Mouse (Mus musculus) liver, adult (tissue): ENCODE data around the gene Gm49322.
A peak's percentile ranks its signal among the peaks of the same experiment; 100 is the strongest.

Source experiments
- GATA4 ChIP-seq: IDR thresholded peaks from 2 replicates; pipeline ENCODE4 v1.6.1; 2014; ENCODE audit warnings: mild to moderate bottlenecking, low read length; ENCODE audit not compliant: insufficient replicate concordance

The Gm49322 gene

DNA sequence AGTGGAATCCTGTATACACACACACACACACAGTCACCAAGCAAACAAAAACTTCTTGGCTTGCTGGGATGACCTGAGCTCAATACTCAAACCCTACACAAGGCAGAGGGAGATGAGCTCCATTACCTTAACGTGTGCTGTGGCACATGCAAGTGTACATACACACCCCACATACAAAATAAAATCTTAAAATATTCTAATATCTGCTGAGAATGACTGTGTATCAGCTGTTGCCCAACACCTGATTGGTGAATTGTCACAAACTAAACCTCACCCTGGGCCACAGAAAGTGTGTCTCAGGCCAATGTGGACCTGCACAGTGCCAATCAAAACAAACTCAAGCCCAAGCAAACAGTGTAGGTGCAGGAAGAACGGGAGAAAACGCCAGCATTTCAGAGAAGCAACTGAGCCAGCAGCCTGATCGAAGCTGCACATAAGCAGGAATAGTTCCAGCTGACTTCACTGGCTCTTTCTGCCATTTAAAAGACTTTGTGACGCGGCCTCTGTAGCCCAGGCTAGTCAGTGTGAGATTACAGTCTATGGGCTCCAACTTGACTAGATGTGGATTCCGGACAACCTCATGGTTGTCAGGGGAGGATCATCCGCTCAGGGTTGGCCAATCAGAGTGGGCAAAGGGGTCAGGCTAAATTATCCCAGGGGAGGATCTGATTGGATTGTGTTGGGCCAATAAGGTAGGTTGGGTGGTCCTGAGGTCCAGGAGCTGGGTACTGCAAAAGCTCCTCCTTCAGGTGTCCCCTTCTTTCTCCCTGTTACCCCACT is 13.8 kb downstream of the Gm49322 start:
- TF ChIP-seq GATA4 = no peak

DNA sequence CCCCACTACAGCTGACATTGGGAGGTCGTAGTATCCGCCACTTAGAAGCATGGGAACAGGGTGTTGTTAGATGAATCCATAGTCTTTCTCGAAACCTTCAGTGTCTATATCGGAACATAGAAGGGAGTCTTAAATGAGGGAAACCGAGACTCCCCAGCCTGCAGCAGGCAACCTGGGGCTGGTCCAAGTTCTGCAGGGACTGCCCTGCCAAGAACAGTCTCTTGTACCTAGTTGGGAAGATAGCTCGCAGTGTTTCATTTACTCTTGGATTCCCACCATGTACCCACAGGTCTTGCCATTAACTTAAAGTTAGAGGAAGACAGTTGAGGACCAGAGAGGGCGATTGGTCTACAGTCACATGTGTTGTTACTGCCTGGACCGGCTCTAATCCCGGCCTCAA is 14.5 kb downstream of the Gm49322 start:
- no peak for TF ChIP-seq GATA4

DNA sequence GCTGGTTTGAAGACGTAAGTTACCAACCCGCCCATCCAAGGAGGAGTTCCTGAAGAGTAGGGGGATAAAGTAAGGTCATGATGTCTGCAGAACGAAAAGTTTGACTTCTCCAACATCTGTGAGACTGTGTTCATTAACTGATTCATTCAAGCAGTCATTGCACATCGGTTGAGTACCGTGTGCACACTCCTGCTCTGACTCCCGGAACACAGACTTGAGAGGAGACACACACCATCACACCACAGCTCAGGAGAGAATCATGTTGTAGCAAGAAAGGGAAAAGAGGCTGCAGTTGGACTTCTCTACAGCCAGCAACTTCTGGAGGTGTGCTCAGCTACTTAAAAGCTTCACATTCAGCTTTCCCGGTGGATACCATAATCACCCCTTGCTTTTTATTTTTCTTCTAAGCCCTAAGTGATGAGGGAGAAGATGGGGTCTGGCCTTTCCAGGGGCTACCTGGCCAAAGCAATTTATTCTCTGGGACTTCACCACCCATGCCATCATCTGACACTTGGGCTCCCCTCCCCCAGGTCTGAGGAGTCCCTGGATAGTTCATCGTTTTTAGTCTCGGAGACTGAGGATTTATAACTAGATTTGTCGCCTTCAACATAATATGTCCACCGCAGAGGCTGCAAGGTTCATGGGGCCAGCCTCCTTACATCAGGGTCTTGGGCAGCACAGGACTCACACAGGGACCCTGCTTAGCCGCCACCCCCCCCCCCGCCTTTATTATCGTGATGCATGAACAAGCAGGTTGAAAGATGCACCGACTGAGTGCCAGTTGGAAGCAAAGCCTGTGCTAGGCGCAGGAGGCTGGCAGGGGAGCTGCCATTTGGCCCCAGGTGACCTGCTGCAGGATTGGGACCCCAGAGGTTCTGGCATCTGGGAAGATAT is 15.2 kb downstream of the Gm49322 start:
- TF ChIP-seq GATA4 = no peak

DNA sequence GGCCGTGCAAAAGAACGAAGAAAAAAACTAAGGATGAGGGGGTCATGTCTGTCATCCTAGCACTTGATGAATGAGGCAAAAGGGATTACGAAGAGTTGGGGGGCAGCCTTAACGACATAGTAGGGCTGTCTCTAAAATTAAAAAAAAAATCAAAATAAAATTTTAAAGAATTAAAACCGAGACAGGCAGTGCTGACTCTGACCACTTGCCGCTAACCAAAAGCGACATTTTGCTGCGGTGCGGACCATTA is 15.8 kb downstream of the Gm49322 start:
- no peak for TF ChIP-seq GATA4

DNA sequence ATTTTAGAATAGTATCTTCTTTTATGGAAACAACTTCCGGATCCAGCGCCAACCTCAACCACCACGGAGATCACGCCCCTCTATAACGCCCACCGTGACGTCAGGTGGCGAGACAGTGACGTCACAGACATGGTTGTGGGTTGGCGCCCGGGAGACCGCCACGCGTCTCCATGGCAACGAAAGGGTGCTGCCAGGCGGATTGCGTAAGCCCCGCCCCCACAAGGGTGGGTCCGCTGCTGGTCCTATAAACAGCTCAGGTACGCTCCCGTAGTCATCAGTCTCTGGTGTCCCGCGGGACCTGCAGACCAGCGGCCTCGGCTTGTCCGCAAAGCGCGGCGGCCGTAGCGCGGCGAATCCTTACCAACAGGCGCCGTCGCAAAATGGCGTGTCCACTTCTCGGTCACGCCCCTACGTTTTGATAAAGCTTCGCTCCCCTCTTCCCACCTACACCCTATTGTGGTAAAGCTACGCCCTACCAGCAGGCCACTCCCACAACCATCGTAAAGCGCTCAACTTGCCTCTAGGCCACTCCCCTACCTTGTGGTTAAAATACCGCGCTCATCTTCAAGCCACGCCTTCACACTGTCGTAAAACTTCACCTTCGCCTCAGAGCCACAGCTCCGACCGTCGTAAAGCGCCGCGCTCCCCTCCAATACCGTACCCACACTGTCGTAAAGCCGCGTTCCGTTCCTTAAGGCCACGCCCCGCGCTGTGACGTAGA is 16.3 kb downstream of the Gm49322 start:
- TF ChIP-seq GATA4 = peak; percentile 44; the same call in 1 of the 2 replicates

DNA sequence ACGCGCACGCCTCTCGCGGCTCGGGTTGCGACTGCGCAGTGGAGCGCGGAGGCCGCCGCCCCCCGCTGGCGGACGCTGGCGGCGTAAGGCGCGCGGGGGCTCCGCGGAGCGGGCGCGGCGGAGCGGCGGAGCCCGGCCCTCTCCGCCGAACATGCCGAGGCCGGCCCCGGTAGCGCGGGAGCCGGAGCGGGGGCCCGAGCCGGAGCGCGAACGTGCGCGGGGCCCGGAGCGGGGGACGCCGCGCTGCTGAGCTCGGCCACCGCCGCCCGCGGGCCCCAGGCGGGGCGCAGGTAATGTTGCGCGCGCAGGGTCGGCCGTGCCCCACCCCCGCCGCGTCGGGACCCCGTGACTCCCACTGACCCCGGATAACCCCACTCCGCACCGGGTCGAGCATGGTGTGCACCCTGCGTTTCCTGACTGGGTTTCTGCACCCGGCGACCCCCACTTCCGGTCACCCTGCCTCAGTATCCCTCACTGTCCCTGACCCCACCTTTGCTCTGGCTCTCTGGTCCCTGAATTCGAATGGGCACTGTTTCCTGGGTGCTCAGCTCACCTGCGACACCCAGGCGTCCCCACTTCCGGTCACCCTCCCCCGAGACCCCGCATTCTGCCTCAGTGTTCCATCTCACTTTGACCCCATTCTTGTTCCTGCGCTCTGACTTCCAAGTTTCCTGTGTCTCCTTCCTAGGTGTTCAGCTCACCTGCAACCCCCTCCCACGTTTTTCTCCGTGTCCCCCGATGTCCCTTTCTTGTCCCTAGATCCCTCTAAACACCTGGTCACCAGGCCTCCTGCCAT is 17.0 kb downstream of the Gm49322 start, which contains the start of gene Csnk1g2:
Gene Csnk1g2, plus strand, starts transcription at position 178 of the 796 bp plus-strand sequence.
- TF ChIP-seq GATA4 = no peak

DNA sequence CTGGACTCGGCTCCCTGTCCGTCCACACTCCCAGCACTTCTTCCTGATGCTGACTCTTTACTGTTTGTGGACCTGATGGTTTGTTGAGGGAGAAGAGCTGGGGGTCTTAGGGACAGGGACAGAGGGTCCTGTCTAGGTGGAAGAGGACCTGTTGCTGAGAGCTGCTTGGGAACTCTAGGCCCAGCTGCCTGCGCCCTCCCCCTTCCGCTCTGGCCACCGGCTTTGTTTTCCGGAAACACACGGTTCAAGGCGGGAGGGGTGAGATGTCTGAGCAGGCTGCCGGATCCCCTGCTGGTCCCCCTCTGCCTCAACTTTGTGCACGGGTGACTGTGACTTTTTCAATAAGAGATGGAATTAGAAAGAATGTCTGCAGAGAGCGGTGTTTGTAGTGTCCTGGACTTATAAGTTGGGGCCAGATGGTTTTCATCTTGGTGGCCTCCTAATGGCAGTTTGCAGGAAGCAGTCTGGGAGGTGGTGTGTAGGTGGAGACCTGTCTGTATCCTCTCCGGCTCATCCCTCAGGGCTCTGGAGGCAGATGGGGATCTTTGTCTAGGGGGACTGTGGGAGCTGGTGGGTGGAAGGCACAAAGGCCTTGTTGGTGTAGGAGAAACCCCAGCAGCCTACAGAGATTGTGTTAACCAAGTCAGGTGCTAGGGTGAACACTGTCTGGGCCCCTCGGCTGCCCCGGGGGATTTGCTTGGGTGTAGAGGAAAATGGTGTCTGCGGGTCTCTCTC is 17.8 kb downstream of the Gm49322 start:
- no peak for TF ChIP-seq GATA4

DNA sequence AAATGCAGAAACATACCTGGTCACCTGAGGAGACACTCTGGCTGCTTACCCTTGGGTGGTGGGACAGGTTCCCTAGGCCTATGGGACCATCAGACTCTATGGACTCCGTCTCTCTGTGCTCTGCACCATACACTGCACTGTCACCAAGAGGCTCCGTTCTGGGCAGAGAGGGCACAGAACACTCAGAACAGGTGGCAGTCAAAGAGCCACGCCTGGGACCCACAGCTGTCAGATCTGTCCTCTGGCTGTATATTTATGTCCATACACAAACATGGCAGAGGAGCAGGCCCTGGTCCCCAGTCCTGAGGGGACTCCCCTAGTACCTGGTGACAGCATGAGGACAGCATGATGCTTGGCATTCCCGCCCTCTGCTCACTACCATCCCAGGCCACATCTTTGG is 19.9 kb downstream of the Gm49322 start:
- no peak for TF ChIP-seq GATA4

DNA sequence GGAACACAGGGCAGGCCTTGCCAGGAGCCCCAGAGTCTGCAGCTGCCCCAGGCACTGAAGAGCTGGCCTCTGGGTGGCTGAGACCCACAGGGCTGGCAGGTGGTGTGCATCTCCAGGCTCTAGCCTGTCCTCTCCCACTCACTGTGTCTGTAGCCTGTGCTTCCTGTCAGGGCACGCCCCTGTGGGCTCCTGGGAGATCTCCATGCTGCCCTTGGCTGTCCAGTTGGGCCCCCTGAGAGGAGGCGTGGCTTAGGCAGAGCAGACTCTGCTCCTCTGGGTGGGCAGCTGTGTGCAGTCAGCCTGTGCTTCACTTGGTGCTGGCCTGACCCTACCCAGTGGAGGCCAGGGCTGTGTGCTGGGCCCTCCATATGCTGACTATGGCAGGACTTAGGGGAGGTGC is 21.9 kb downstream of the Gm49322 start:
- no peak for TF ChIP-seq GATA4

DNA sequence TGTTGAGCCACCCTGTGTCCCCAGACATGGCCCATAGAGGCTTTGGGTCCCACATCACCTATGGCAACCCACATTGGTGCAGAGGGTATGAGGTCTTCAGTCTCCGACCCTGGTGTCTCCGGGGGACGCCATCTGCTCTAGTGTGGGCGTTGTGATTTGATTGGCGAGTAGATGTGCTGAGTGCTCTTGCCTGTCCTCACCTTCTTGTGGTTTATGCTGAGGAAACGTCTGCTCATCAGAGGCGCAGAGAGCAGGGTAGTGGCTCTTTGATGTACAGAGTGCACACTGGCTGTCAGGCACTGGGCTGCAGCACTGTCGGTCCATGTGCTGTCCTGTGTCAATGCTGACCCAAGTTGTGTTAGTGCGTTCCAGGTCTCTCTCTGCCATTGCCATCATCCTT is 23.1 kb downstream of the Gm49322 start:
- no peak for TF ChIP-seq GATA4

DNA sequence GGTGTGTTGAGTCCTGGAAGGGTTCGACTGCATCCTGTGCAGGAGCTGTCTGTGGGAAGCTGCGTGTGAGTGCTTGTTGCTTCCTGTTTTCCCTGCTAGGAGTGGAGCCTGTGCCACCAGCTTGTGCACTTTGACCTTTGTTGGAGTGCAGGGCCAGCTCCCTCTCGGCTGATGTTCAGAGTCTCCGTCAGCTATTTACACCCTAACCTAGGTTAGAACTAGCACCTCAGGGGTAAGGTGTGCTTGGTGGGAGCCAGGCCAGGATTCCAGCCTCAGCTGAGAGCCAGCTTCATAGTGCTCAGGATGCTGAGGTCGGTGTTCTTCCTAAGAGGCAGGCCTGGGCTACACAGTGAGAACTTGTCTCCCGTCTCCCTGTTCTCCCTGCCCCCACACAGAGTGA is 29.5 kb downstream of the Gm49322 start:
- no peak for TF ChIP-seq GATA4

DNA sequence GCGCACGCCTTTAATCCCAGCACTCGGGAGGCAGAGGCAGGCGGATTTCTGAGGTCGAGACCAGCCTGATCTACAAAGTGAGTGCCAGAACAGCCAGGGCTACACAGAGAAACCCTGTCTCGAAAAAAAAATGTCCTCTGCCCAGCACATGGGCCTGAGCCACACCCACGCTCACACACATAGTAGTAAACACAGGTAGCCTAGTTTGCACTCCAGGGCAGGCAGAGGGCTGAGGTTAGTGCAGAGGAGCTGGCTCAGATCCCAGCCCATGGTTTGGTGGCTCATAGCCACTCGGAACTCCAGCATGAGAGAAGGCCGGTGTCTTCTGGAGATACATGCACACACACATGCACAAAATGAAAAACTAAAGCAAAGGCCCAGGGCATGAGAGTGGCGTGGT is 41.1 kb downstream of the Gm49322 start:
- TF ChIP-seq GATA4 = no peak

DNA sequence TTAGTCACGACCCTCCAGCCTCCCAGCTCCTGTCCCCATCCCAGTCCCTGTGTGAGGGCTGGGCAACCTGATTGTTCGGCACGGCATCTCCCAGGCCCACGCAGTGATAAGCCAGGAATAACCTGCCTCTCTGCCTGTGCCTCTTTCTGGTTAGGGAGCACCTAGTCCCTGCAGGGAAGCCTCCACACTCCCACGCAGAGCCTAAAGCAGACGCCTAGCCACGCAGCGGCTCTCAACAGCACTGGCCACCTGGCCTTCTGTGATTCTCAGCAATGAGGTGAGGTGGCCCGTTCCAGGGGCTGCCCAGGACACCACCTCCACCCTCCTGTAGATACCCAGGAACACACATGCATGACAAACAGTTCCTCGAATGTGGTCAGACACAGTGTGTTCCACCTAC is 44.6 kb downstream of the Gm49322 start:
- TF ChIP-seq GATA4 = no peak

DNA sequence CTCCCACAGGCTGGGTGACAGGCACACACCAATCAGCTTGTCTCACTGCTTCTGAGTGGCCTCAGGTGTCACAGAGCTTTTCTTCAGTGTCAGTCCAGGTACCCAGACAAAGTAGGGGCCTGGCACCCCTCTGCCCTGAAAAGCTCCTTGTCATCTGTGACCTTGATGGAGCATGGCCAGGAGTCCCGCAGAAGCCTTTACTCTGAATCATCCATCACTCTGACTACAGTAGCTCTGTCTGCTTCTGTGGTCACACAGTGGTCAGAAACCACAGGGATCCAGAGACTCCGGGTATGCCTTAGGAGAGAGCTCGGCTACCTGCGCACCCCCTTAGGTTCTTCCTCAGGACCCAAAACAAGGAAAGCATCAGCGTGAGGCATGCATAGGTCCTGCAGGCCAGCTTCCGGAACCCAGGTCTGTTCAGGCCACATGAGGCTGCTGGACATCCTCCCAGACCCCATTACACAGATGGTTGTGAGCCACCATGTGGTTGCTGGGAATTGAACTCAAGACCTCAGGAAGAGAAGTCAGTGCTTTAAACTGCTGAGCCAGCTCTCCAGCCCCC is 47.4 kb downstream of the Gm49322 start:
- no peak for TF ChIP-seq GATA4
